Mouse (Mus musculus): Measurements from ENCODE around the gene Ccdc65. TPM values are rescaled to one million over a fixed set of nuclear protein-coding genes. Genes with fewer than 3 reads are reported as not detected.

The Ccdc65 gene
- polyA plus RNA-seq, 1 experiment from 2014 or later: 2.1 TPM

- peaks cover 43% of the 10 kb centered on the region for H3K4me1 ChIP-seq
- H3K4me2 ChIP-seq: peak within 1 kb of the TSS; percentile 99
- H3K9ac ChIP-seq: peak within 1 kb of the TSS; percentile 67
- ATAC-seq: peak; percentile 97
- under 1% methylated on average over 37 of the region's 37 CpGs for WGBS
- H3K27me3 ChIP-seq: peaks cover 37% of the 10 kb centered on the region
- peak within 1 kb of the TSS; percentile 51 for H3K4me3 ChIP-seq
- no peak within 1 kb of the TSS for H3K27ac ChIP-seq
- 0 out of 2 replicates have a peak, but pooled peaks cover 3% of the 10 kb centered on the region for H3K36me3 ChIP-seq (ENCODE audit: poor library complexity, severe bottlenecking)
- no peaks in the 10 kb centered on the region for H3K9me3 ChIP-seq (replicated peaks)
Observed at GRCm38 (mm10) chr15:98676940-98677728, 30.9 kb upstream of the Ccdc65 start, which contains the start of gene Rnd1. Gene Rnd1 (minus strand): TSS chr15:98677461.

- no peak for ATAC-seq
- peak overlapping the region; percentile 99; the same call in 1 of the 2 replicates for H3K4me2 ChIP-seq
- H3K4me3 ChIP-seq: no peak overlapping the region
- no peak overlapping the region for H3K27ac ChIP-seq
- WGBS: 67% methylated on average over 7 of the region's 7 CpGs
- H3K9me3 ChIP-seq (replicated peaks): no peaks in the 10 kb centered on the region
- peaks cover 43% of the 10 kb centered on the region for H3K4me1 ChIP-seq
- no peak overlapping the region for H3K9ac ChIP-seq
- H3K36me3 ChIP-seq (ENCODE audit: poor library complexity, severe bottlenecking): no peaks in the 10 kb centered on the region
- H3K27me3 ChIP-seq: peaks cover 37% of the 10 kb centered on the region
Observed at GRCm38 (mm10) chr15:98677977-98678376, 30.0 kb upstream of the Ccdc65 start.

GRCm38 (mm10) chr15:98680660-98681059 is 27.3 kb upstream of the Ccdc65 start:
- Histone ChIP-seq H3K9me3 (replicated peaks) (no peaks in the 10 kb centered on the region), H3K4me1 (peaks cover 22% of the 10 kb centered on the region), H3K9ac (no peak overlapping the region), H3K27me3 (peaks cover 29% of the 10 kb centered on the region), H3K4me3 (no peak overlapping the region), H3K36me3 (ENCODE audit: poor library complexity, severe bottlenecking) (no peaks in the 10 kb centered on the region), H3K27ac (no peak overlapping the region), H3K4me2 (no peak overlapping the region)
- ATAC-seq: no peak
- WGBS: 94% methylated on average over 8 of the region's 8 CpGs

- Histone ChIP-seq H3K4me3 (no peak overlapping the region), H3K9ac (no peak overlapping the region), H3K9me3 (replicated peaks) (no peaks in the 10 kb centered on the region), H3K4me1 (peaks cover 12% of the 10 kb centered on the region), H3K27me3 (peaks cover 20% of the 10 kb centered on the region), H3K4me2 (no peak overlapping the region), H3K27ac (no peak overlapping the region), H3K36me3 (ENCODE audit: poor library complexity, severe bottlenecking) (no peaks in the 10 kb centered on the region)
- WGBS: 83% methylated on average over 7 of the region's 7 CpGs
- no peak for ATAC-seq
Observed at GRCm38 (mm10) chr15:98681633-98682032, 26.4 kb upstream of the Ccdc65 start.

GRCm38 (mm10) chr15:98683177-98683576 is 24.8 kb upstream of the Ccdc65 start:
- H3K9ac ChIP-seq: no peak overlapping the region
- H3K4me1 ChIP-seq: no peaks in the 10 kb centered on the region
- WGBS: 77% methylated on average over 10 of the region's 10 CpGs
- peaks cover 13% of the 10 kb centered on the region for H3K27me3 ChIP-seq
- no peak overlapping the region for H3K4me3 ChIP-seq
- no peak overlapping the region for H3K4me2 ChIP-seq
- no peaks in the 10 kb centered on the region for H3K36me3 ChIP-seq (ENCODE audit: poor library complexity, severe bottlenecking)
- no peaks in the 10 kb centered on the region for H3K9me3 ChIP-seq (replicated peaks)
- H3K27ac ChIP-seq: no peak overlapping the region
- no peak for ATAC-seq

GRCm38 (mm10) chr15:98683746-98684145 is 24.3 kb upstream of the Ccdc65 start:
- ATAC-seq: no peak
- no peak overlapping the region for H3K27ac ChIP-seq
- H3K9me3 ChIP-seq (replicated peaks): no peaks in the 10 kb centered on the region
- no peak overlapping the region for H3K4me3 ChIP-seq
- H3K36me3 ChIP-seq (ENCODE audit: poor library complexity, severe bottlenecking): no peaks in the 10 kb centered on the region
- no peak overlapping the region for H3K4me2 ChIP-seq
- peaks cover 9% of the 10 kb centered on the region for H3K27me3 ChIP-seq
- WGBS: 100% methylated on average over 1 of the region's 1 CpGs
- H3K9ac ChIP-seq: no peak overlapping the region
- no peaks in the 10 kb centered on the region for H3K4me1 ChIP-seq

- Histone ChIP-seq H3K36me3 (ENCODE audit: poor library complexity, severe bottlenecking) (no peaks in the 10 kb centered on the region), H3K4me3 (no peak overlapping the region), H3K4me2 (no peak overlapping the region), H3K27ac (no peak overlapping the region), H3K9ac (no peak overlapping the region), H3K4me1 (peaks cover 4% of the 10 kb centered on the region), H3K9me3 (replicated peaks) (no peaks in the 10 kb centered on the region), H3K27me3 (no peaks in the 10 kb centered on the region)
- 68% methylated on average over 3 of the region's 3 CpGs for WGBS
- no peak for ATAC-seq
Observed at GRCm38 (mm10) chr15:98685926-98686325, 22.1 kb upstream of the Ccdc65 start.

- Histone ChIP-seq H3K4me3 (no peak overlapping the region), H3K36me3 (ENCODE audit: poor library complexity, severe bottlenecking) (no peaks in the 10 kb centered on the region), H3K4me1 (peaks cover 19% of the 10 kb centered on the region), H3K4me2 (no peak overlapping the region), H3K27ac (no peak overlapping the region), H3K9me3 (replicated peaks) (no peaks in the 10 kb centered on the region), H3K9ac (no peak overlapping the region), H3K27me3 (no peaks in the 10 kb centered on the region)
- no peak for ATAC-seq
- 86% methylated on average over 2 of the region's 2 CpGs for WGBS
Observed at GRCm38 (mm10) chr15:98689682-98690081, 18.3 kb upstream of the Ccdc65 start.

GRCm38 (mm10) chr15:98691486-98692147 is 16.4 kb upstream of the Ccdc65 start:
- Histone ChIP-seq H3K4me3 (no peak overlapping the region), H3K4me1 (peaks cover 24% of the 10 kb centered on the region), H3K27ac (no peak overlapping the region), H3K27me3 (no peaks in the 10 kb centered on the region), H3K9me3 (replicated peaks) (no peaks in the 10 kb centered on the region), H3K36me3 (ENCODE audit: poor library complexity, severe bottlenecking) (no peaks in the 10 kb centered on the region), H3K4me2 (peak overlapping the region; percentile 28), H3K9ac (no peak overlapping the region)
- peak; percentile 33; the same call in 1 of the 2 replicates for ATAC-seq
- 7% methylated on average over 7 of the region's 7 CpGs for WGBS

- 59% methylated on average over 11 of the region's 11 CpGs for WGBS
- H3K36me3 ChIP-seq (ENCODE audit: poor library complexity, severe bottlenecking): no peaks in the 10 kb centered on the region
- no peak overlapping the region for H3K9ac ChIP-seq
- H3K4me2 ChIP-seq: no peak overlapping the region
- peaks cover 25% of the 10 kb centered on the region for H3K4me1 ChIP-seq
- no peak overlapping the region for H3K4me3 ChIP-seq
- no peak overlapping the region for H3K27ac ChIP-seq
- no peaks in the 10 kb centered on the region for H3K27me3 ChIP-seq
- H3K9me3 ChIP-seq (replicated peaks): no peaks in the 10 kb centered on the region
- no peak for ATAC-seq
Observed at GRCm38 (mm10) chr15:98692171-98692715, 15.8 kb upstream of the Ccdc65 start.

- H3K9ac ChIP-seq: no peak overlapping the region
- H3K4me3 ChIP-seq: no peak overlapping the region
- WGBS: 60% methylated on average over 9 of the region's 9 CpGs
- H3K27ac ChIP-seq: no peak overlapping the region
- no peak for ATAC-seq
- H3K4me2 ChIP-seq: no peak overlapping the region
- H3K4me1 ChIP-seq: peaks cover 31% of the 10 kb centered on the region
- no peaks in the 10 kb centered on the region for H3K9me3 ChIP-seq (replicated peaks)
- peaks cover 12% of the 10 kb centered on the region for H3K27me3 ChIP-seq
- no peaks in the 10 kb centered on the region for H3K36me3 ChIP-seq (ENCODE audit: poor library complexity, severe bottlenecking)
Observed at GRCm38 (mm10) chr15:98695726-98696125, 12.3 kb upstream of the Ccdc65 start.

GRCm38 (mm10) chr15:98696216-98696615 is 11.8 kb upstream of the Ccdc65 start:
- Histone ChIP-seq H3K4me3 (no peak overlapping the region), H3K4me1 (peaks cover 27% of the 10 kb centered on the region), H3K27ac (no peak overlapping the region), H3K27me3 (peaks cover 17% of the 10 kb centered on the region), H3K36me3 (ENCODE audit: poor library complexity, severe bottlenecking) (no peaks in the 10 kb centered on the region), H3K9me3 (replicated peaks) (no peaks in the 10 kb centered on the region), H3K4me2 (no peak overlapping the region), H3K9ac (no peak overlapping the region)
- ATAC-seq: no peak
- WGBS: 52% methylated on average over 8 of the region's 8 CpGs
